Mouse (Mus musculus) heart, embryonic 14.5 days (tissue): ENCODE results near the gene Man1c1. TPM values are rescaled to one million over a fixed set of nuclear protein-coding genes. Genes with fewer than 3 reads are reported as not detected.

Experiments used
- ATAC-seq: fragments of 200-750 bp; cut with Nextera tagmentation; 2 replicates; pipeline ENCODE4 v1.8.0; 2017; ENCODE audit warnings: low read depth, moderate TSS enrichment; ENCODE audit not compliant: insufficient number of reproducible peaks, insufficient read depth, low FRiP score
- H3K27ac ChIP-seq, 2 experiments: fragments of 200-500 bp in 1 of 2; fragments of 300-500 bp in 1 of 2; sonication (generic) in 1 of 2; replicated peaks in 1 of 2; 2 replicates each; pipeline ENCODE4 v1.5.1; 2012 to 2014; ENCODE audit warnings: low read depth in 2 of 2, low read length in 2 of 2, control low read depth in 1 of 2, mild to moderate bottlenecking in 1 of 2, mixed read lengths in 1 of 2; ENCODE audit not compliant: control insufficient read depth in 1 of 2, insufficient read depth in 1 of 2
- H3K27me3 ChIP-seq: fragments of 300-500 bp; sonication (generic); 2 replicates; pipeline ENCODE4 v1.6.1; 2014; ENCODE audit warnings: mild to moderate bottlenecking, low read length, control low read depth; ENCODE audit not compliant: control insufficient read depth, insufficient read depth
- H3K36me3 ChIP-seq: fragments of 300-500 bp; sonication (generic); 2 replicates; pipeline ENCODE4 v1.6.1; 2014; ENCODE audit warnings: mild to moderate bottlenecking, control low read depth, low read length, mixed read lengths; ENCODE audit not compliant: control insufficient read depth, insufficient read depth
- H3K4me1 ChIP-seq, 2 experiments: fragments of 200-500 bp in 1 of 2; fragments of 300-500 bp in 1 of 2; sonication (generic) in 1 of 2; 2 replicates each; pipeline ENCODE4 v1.6.1; 2012 to 2014; ENCODE audit warnings: low read length in 2 of 2, control low read depth in 1 of 2, mixed read lengths in 1 of 2; ENCODE audit not compliant: control insufficient read depth in 2 of 2, insufficient read depth in 2 of 2
- H3K4me2 ChIP-seq: fragments of 300-500 bp; sonication (generic); 2 replicates; pipeline ENCODE4 v1.6.1; 2014; ENCODE audit warnings: mild to moderate bottlenecking, low read length
- H3K4me3 ChIP-seq, 2 experiments: fragments of 200-500 bp in 1 of 2; fragments of 300-500 bp in 1 of 2; sonication (generic) in 1 of 2; 2 replicates each; pipeline ENCODE4 v1.5.1; 2012 to 2014; ENCODE audit warnings: low read length in 2 of 2, mild to moderate bottlenecking in 2 of 2, control low read depth in 1 of 2, low read depth in 1 of 2, moderate library complexity in 1 of 2; ENCODE audit not compliant: control insufficient read depth in 1 of 2, insufficient read depth in 1 of 2
- H3K9ac ChIP-seq: fragments of 300-500 bp; sonication (generic); 2 replicates; pipeline ENCODE4 v1.6.1; 2014; ENCODE audit warnings: mild to moderate bottlenecking, low read length
- H3K9me3 ChIP-seq: fragments of 300-500 bp; sonication (generic); 2 replicates; pipeline ENCODE4 v1.6.1; 2016; ENCODE audit warnings: low read length, control low read depth; ENCODE audit not compliant: control insufficient read depth
- WGBS: fragments of 180-500 bp; shearing (Covaris S2); extraction: QIAGEN DNeasy Blood & Tissue Kit; methylation state at CpG from one replicate; pipeline ENCODE4 v1.1.7; 2014; 5-methylcytosine and 5-hydroxymethylcytosine counted together
- polyA plus RNA-seq: library from polyadenylated mRNA; unstranded; fragments of >200 nt; fragmentation: Nextera tagmentation; extraction: Ambion mirVana; gene quantifications from 2 replicates; pipeline ENCODE4 v1.2.1, GENCODE M21; 2014

Man1c1 gene
- polyA plus RNA-seq, 1 experiment from 2014 or later: 7.8 TPM

DNA sequence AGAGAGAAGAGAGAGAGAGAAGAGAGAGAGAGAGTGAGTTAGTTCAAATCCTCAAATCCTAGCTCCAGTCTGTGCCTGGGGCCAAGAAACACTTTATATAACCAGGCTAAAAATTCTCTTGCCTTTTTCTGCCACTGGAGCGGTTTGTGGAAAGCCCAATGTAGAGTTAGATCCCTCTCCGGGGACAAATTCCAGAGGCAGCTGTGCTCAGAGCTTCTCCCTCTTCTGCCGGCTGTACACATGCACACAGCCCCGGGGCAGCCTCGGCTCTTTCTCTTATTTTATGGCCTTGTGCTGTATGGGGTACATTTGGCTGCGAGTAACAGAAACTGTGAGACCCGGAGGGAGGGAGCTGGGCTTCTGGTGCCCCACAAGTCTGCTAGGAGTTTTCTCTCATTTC is 32.1 kb upstream of the Man1c1 start:
- Histone ChIP-seq H3K9me3 (no peaks in the 10 kb centered on the region), H3K4me1 (peaks cover 9 to 15% of the 10 kb centered on the region in 2 experiments), H3K9ac (no peak overlapping the region), H3K4me3 (no peak overlapping the region), H3K27me3 (no peaks in the 10 kb centered on the region), H3K36me3 (no peaks in the 10 kb centered on the region), H3K27ac (no peak overlapping the region), H3K4me2 (no peak overlapping the region)
- WGBS: 59% methylated on average over 7 of the region's 7 CpGs
- ATAC-seq: no peak

DNA sequence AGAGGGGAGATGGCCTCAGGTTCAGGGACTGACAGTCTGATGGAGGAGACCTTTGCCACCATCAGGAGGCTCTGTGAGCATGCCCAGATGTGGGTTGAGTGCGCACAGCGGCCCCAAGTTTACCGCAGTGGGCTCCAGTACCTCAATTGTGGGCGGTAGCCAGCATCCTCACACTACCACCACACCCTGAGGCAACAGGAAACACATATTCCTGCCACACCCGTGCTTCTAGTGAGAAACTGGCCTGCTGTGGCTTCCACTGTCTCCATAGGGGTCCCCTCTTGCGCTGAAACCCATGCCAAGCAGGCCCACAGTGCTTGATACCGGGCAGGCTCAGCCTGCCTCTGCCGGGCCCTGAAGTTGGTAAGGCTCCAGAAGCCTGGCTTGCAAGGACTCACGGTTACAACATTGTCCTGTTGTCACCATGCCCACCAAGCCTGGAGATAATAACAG is 30.6 kb upstream of the Man1c1 start:
- no peak overlapping the region for H3K9ac ChIP-seq
- 0 out of 2 replicates have a peak overlapping the region, but pooled peaks have one; percentile 7 for H3K4me2 ChIP-seq
- H3K36me3 ChIP-seq: no peaks in the 10 kb centered on the region
- H3K4me3 ChIP-seq: no peak overlapping the region
- WGBS: 38% methylated on average over 9 of the region's 9 CpGs
- peaks cover 17 to 26% of the 10 kb centered on the region in 2 experiments for H3K4me1 ChIP-seq
- peak; percentile 6; the same call in 1 of the 2 replicates for ATAC-seq
- H3K27me3 ChIP-seq: no peaks in the 10 kb centered on the region
- H3K27ac ChIP-seq: peak overlapping the region in 1 of 2 experiments; percentile 10; a peak in 2 of 4 replicates
- H3K9me3 ChIP-seq: no peaks in the 10 kb centered on the region

GRCm38 (mm10) chr4:134734038-134734628 is 30.0 kb upstream of the Man1c1 start:
- WGBS: 7% methylated on average over 13 of the region's 13 CpGs
- H3K4me1 ChIP-seq: peaks cover 17 to 31% of the 10 kb centered on the region in 2 experiments
- H3K27me3 ChIP-seq: no peaks in the 10 kb centered on the region
- no peak overlapping the region for H3K4me3 ChIP-seq
- H3K36me3 ChIP-seq: no peaks in the 10 kb centered on the region
- no peak overlapping the region for H3K9ac ChIP-seq
- peak overlapping the region in 1 of 2 experiments; percentile 10; a peak in 1 of 4 replicates for H3K27ac ChIP-seq
- peak; percentile 43 for ATAC-seq
- 0 out of 2 replicates have a peak overlapping the region, but pooled peaks have one; percentile 7 for H3K4me2 ChIP-seq
- H3K9me3 ChIP-seq: no peaks in the 10 kb centered on the region

DNA sequence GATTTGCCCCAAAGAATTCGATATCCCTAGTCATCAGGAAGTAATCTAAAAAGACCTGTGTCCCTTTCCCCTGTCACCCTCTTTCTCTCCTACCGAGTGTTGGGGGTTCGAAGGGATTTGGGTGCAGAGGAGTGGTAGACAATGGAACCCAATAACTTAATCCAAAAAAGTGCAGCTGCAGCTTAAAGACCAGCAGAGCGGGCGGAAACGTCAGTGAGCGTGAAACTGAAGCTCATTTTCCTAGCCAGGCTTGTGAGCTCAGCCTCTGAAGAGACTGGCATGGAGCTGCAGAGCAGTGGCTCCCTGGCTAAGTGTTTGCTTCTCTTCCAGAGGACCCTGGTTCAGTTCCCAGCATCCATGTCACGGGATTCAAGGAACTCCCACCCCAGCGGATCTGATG is 29.3 kb upstream of the Man1c1 start:
- no peaks in the 10 kb centered on the region for H3K36me3 ChIP-seq
- ATAC-seq: no peak
- H3K4me1 ChIP-seq: peaks cover 17 to 31% of the 10 kb centered on the region in 2 experiments
- no peaks in the 10 kb centered on the region for H3K27me3 ChIP-seq
- no peak overlapping the region for H3K4me2 ChIP-seq
- 64% methylated on average over 9 of the region's 9 CpGs for WGBS
- H3K27ac ChIP-seq: no peak overlapping the region
- no peak overlapping the region for H3K4me3 ChIP-seq
- no peak overlapping the region for H3K9ac ChIP-seq
- H3K9me3 ChIP-seq: no peaks in the 10 kb centered on the region

- no peak overlapping the region for H3K9ac ChIP-seq
- H3K27ac ChIP-seq: 0 out of 4 replicates have a peak overlapping the region, but pooled peaks of 1 of the 2 experiments have one; percentile 7
Observed at GRCm38 (mm10) chr4:134730106-134730505, 26.0 kb upstream of the Man1c1 start.

DNA sequence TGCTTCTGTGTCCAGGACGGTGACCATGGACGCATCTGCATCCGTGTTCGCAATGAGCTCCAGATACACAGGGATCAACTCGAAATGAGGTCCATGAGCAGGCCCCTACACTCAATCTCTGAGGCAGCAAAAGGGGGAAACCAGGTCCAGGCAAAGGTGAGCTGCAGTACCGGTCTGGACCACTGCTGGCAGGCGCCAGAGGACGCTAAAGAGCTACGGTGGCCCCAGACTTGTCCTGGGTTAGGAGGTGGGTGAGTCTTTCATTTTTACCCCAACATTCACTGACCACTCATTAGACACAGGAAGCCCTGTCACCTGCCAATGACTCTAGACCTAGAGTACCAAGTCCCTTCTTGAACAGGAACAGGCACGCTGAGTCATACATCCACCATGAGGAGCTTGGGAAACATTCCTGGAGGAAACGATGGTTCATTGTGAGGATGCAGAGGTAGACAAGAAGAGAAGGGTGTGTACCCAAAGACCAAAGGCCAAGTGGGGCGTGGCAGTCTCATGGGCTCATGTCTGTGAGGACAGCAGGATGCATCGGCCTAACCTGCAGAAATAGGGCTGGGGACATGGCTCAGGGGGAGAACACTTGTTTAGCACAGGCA is 21.8 kb upstream of the Man1c1 start:
- no peak for ATAC-seq
- Histone ChIP-seq H3K9me3 (peaks cover 4% of the 10 kb centered on the region; the same call in 1 of the 2 replicates), H3K4me1 (peaks cover 14 to 26% of the 10 kb centered on the region in 2 experiments), H3K9ac (no peak overlapping the region), H3K27me3 (no peaks in the 10 kb centered on the region), H3K4me3 (no peak overlapping the region), H3K4me2 (no peak overlapping the region), H3K27ac (no peak overlapping the region), H3K36me3 (no peaks in the 10 kb centered on the region)
- 67% methylated on average over 13 of the region's 13 CpGs for WGBS

More at GRCm38 (mm10) chr4:134730106-134730505, 26.0 kb upstream of the Man1c1 start:
- Histone ChIP-seq H3K4me1 (peaks cover 19 to 34% of the 10 kb centered on the region in 2 experiments), H3K36me3 (no peaks in the 10 kb centered on the region), H3K4me3 (no peak overlapping the region), H3K4me2 (peak overlapping the region; percentile 31), H3K9me3 (no peaks in the 10 kb centered on the region), H3K27me3 (no peaks in the 10 kb centered on the region)
- ATAC-seq: no peak
- WGBS: under 1% methylated on average over 8 of the region's 8 CpGs

DNA sequence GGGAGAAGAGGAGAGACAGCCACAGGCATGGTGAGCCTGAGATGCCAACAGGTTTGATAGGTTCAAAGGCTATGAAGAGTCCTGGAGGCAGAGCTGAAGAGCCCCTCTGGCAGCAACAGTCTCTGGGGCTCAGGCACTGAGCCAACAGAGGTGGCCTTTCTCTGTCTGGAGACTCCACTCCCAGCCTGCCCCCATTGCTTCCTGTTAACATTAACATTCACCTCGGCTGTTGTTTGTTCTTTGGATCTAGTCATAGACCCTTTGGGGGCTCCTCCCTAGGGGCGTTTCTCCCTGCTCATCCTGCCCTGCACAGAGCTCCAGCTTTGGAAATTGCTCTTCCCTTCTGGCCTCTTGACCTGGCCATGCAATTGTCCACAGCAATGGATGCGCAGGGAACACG is 20.9 kb upstream of the Man1c1 start:
- H3K36me3 ChIP-seq: no peaks in the 10 kb centered on the region
- H3K4me2 ChIP-seq: no peak overlapping the region
- peaks cover 9 to 18% of the 10 kb centered on the region in 2 experiments for H3K4me1 ChIP-seq
- no peak for ATAC-seq
- H3K9me3 ChIP-seq: peaks cover 4% of the 10 kb centered on the region; the same call in 1 of the 2 replicates
- WGBS: 52% methylated on average over 4 of the region's 4 CpGs
- no peak overlapping the region for H3K9ac ChIP-seq
- no peak overlapping the region for H3K4me3 ChIP-seq
- H3K27ac ChIP-seq: no peak overlapping the region
- no peaks in the 10 kb centered on the region for H3K27me3 ChIP-seq
